Mouse (Mus musculus): Measurements from ENCODE around the gene Atp6v0a4.

Gene Atp6v0a4

GRCm38 (mm10) chr6:38072137-38072796, 52.1 kb downstream of the Atp6v0a4 start:
- DNase-seq = no peak

GRCm38 (mm10) chr6:38071256-38071655, 53.1 kb downstream of the Atp6v0a4 start:
- no peak for DNase-seq

- peak; percentile 58 to 68 for DNase-seq
Observed at GRCm38 (mm10) chr6:38066215-38066614, 58.2 kb downstream of the Atp6v0a4 start.

- no peak for DNase-seq
Observed at GRCm38 (mm10) chr6:38065501-38066122, 58.8 kb downstream of the Atp6v0a4 start.

- DNase-seq = no peak
Observed at GRCm38 (mm10) chr6:38065122-38065500, 59.3 kb downstream of the Atp6v0a4 start.

- DNase-seq = no peak
Observed at GRCm38 (mm10) chr6:38064621-38065020, 59.8 kb downstream of the Atp6v0a4 start.

GRCm38 (mm10) chr6:38058805-38059204, 65.6 kb downstream of the Atp6v0a4 start:
- DNase-seq = no peak

GRCm38 (mm10) chr6:38055471-38056330, 68.7 kb downstream of the Atp6v0a4 start:
- DNase-seq = no peak

GRCm38 (mm10) chr6:38049601-38050000, 74.8 kb downstream of the Atp6v0a4 start:
- DNase-seq = no peak

GRCm38 (mm10) chr6:38048800-38049561, 75.4 kb downstream of the Atp6v0a4 start:
- peak; percentile 26 to 45 for DNase-seq

GRCm38 (mm10) chr6:38048003-38048402, 76.4 kb downstream of the Atp6v0a4 start:
- no peak for DNase-seq

- DNase-seq = no peak
Observed at GRCm38 (mm10) chr6:38046838-38047237, 77.5 kb downstream of the Atp6v0a4 start, which contains the start of gene Svopl. Gene Svopl, minus strand, starts transcription at chr6:38046996.

GRCm38 (mm10) chr6:38032801-38033566, 91.4 kb downstream of the Atp6v0a4 start:
- no peak for DNase-seq

GRCm38 (mm10) chr6:38031924-38032540, 92.4 kb downstream of the Atp6v0a4 start:
- DNase-seq = peak; percentile 54 to 75

GRCm38 (mm10) chr6:38028205-38028604, 96.2 kb downstream of the Atp6v0a4 start:
- no peak for DNase-seq

GRCm38 (mm10) chr6:38027771-38028170, 96.6 kb downstream of the Atp6v0a4 start:
- DNase-seq = no peak

GRCm38 (mm10) chr6:38023284-38023683, 101.1 kb downstream of the Atp6v0a4 start:
- no peak for DNase-seq

GRCm38 (mm10) chr6:38021406-38021805, 103.0 kb downstream of the Atp6v0a4 start:
- DNase-seq = no peak

- no peak for DNase-seq
Observed at GRCm38 (mm10) chr6:38012829-38013228, 111.6 kb downstream of the Atp6v0a4 start.

- DNase-seq = peak in 1 of 2 experiments; percentile 53
Observed at GRCm38 (mm10) chr6:38007459-38007858, 116.9 kb downstream of the Atp6v0a4 start.
